Mouse (Mus musculus) limb, embryonic 14.5 days (tissue): Measurements from ENCODE around the gene Dapk3. TPM values are rescaled to one million over a fixed set of nuclear protein-coding genes. Genes with fewer than 3 reads are reported as not detected.

Experiments
- ATAC-seq: fragments of 200-750 bp; cut with Nextera tagmentation; 2 replicates; pipeline ENCODE4 v1.8.0; 2017; ENCODE audit warnings: low read depth, moderate number of reproducible peaks, moderate TSS enrichment; ENCODE audit not compliant: low FRiP score
- DNase-seq: peaks from one replicate; pipeline ENCODE4 v3.0.0-alpha.2; 2015; ENCODE audit warnings: low spot score
- H3K27ac ChIP-seq: fragments of 300-500 bp; sonication (generic); replicated peaks from 2 replicates; pipeline ENCODE4 v1.5.1; 2014; ENCODE audit warnings: low read depth, mild to moderate bottlenecking, low read length, moderate library complexity, mixed read lengths
- H3K27me3 ChIP-seq: fragments of 300-500 bp; sonication (generic); 2 replicates; pipeline ENCODE4 v1.6.1; 2014; ENCODE audit warnings: low read length, mixed read lengths; ENCODE audit not compliant: control insufficient read depth, insufficient read depth
- H3K36me3 ChIP-seq: fragments of 300-500 bp; sonication (generic); 2 replicates; pipeline ENCODE4 v1.6.1; 2014; ENCODE audit warnings: mild to moderate bottlenecking, low read length, moderate library complexity, mixed read lengths; ENCODE audit not compliant: control insufficient read depth, insufficient read depth
- H3K4me1 ChIP-seq: fragments of 300-500 bp; sonication (generic); 2 replicates; pipeline ENCODE4 v1.6.1; 2014; ENCODE audit warnings: antibody characterized with exemption, low read length, mixed read lengths; ENCODE audit not compliant: control insufficient read depth, insufficient read depth
- H3K4me2 ChIP-seq: fragments of 300-500 bp; sonication (generic); replicated peaks from 2 replicates; pipeline ENCODE4 v1.6.1; 2014; ENCODE audit warnings: low read depth, mild to moderate bottlenecking, low read length, moderate library complexity; ENCODE audit not compliant: severe bottlenecking
- H3K4me3 ChIP-seq: fragments of 300-500 bp; sonication (generic); replicated peaks from 2 replicates; pipeline ENCODE4 v1.5.1; 2014; ENCODE audit warnings: low read length
- H3K9ac ChIP-seq: fragments of 300-500 bp; sonication (generic); 2 replicates; pipeline ENCODE4 v1.6.1; 2014; ENCODE audit warnings: mild to moderate bottlenecking, low read depth, low read length, moderate library complexity; ENCODE audit not compliant: severe bottlenecking
- H3K9me3 ChIP-seq: fragments of 300-500 bp; sonication (generic); 2 replicates; pipeline ENCODE4 v1.6.1; 2016; ENCODE audit warnings: low read length; ENCODE audit not compliant: control insufficient read depth
- POLR2A ChIP-seq: fragments of 200-500 bp; IDR thresholded peaks from 2 replicates; pipeline ENCODE4 v1.8.0; 2012; ENCODE audit warnings: inconsistent platforms, mild to moderate bottlenecking, moderate library complexity, borderline replicate concordance; ENCODE audit not compliant: insufficient read depth, insufficient read length; ENCODE audit errors: extremely low read depth
- WGBS: fragments of 180-500 bp; shearing (Covaris S2); extraction: QIAGEN DNeasy Blood & Tissue Kit; methylation state at CpG from one replicate; pipeline ENCODE4 v1.1.7; 2014; 5-methylcytosine and 5-hydroxymethylcytosine counted together
- polyA plus RNA-seq, 2 experiments: library from polyadenylated mRNA; depleted of rRNA in 1 of 2; stranded (reverse) in 1 of 2; unstranded in 1 of 2; fragments of >200 nt; fragmentation: Nextera tagmentation in 1 of 2; extraction: Ambion mirVana in 1 of 2; gene quantifications; 2 replicates each; pipeline versions ENCODE4 v1.2.1 to v1.2.3; 2012 to 2014

Dapk3 gene
- polyA plus RNA-seq, 2 experiments, result 57.7 to 73.0 TPM

- peaks cover 7% of the 10 kb centered on the region for H3K4me1 ChIP-seq
- H3K36me3 ChIP-seq, result peaks cover 78% of the 10 kb centered on the region
- 85% methylated on average over 5 of the region's 5 CpGs for WGBS
Measured at GRCm38 (mm10) chr10:81183805-81184204, 1.0 kb downstream of the Dapk3 start, which contains the start of gene 4930442H23Rik. 4930442H23Rik (minus strand) TSS chr10:81183849.

GRCm38 (mm10) chr10:81184765-81185164 is 2.0 kb downstream of the Dapk3 start:
- no peak for ATAC-seq
- WGBS, result 44% methylated on average over 4 of the region's 4 CpGs
- H3K4me3 ChIP-seq, result no peak overlapping the region

More at GRCm38 (mm10) chr10:81183805-81184204, 1.0 kb downstream of the Dapk3 start, which contains the start of gene 4930442H23Rik:
- no peak for DNase-seq
- no peak for ATAC-seq
- TF ChIP-seq POLR2A, result no peak
- peak within 1 kb of the TSS; percentile 70 for H3K9ac ChIP-seq
- H3K27me3 ChIP-seq, result no peaks in the 10 kb centered on the region
- peak within 1 kb of the TSS; percentile 75 for H3K4me3 ChIP-seq
- H3K9me3 ChIP-seq, result no peaks in the 10 kb centered on the region
- H3K4me2 ChIP-seq, result peak within 1 kb of the TSS; percentile 65
- H3K27ac ChIP-seq, result peak within 1 kb of the TSS; percentile 65; the same call in 1 of the 2 replicates

GRCm38 (mm10) chr10:81187161-81187560 is 4.4 kb downstream of the Dapk3 start:
- H3K27ac ChIP-seq, result no peak overlapping the region
- H3K36me3 ChIP-seq, result peaks cover 61% of the 10 kb centered on the region
- H3K9ac ChIP-seq, result no peak overlapping the region
- no peaks in the 10 kb centered on the region for H3K27me3 ChIP-seq
- ATAC-seq (no peak), DNase-seq (no peak)
- 97% methylated on average over 9 of the region's 9 CpGs for WGBS
- H3K4me3 ChIP-seq, result no peak overlapping the region
- TF ChIP-seq POLR2A, result no peak
- no peaks in the 10 kb centered on the region for H3K9me3 ChIP-seq
- H3K4me1 ChIP-seq, result peaks cover 11% of the 10 kb centered on the region
- no peak overlapping the region for H3K4me2 ChIP-seq

More at GRCm38 (mm10) chr10:81184765-81185164, 2.0 kb downstream of the Dapk3 start:
- H3K27ac ChIP-seq, result no peak overlapping the region
- no peak for DNase-seq
- peaks cover 7% of the 10 kb centered on the region for H3K4me1 ChIP-seq
- H3K36me3 ChIP-seq, result peaks cover 70% of the 10 kb centered on the region
- no peaks in the 10 kb centered on the region for H3K9me3 ChIP-seq
- H3K4me2 ChIP-seq, result no peak overlapping the region
- H3K27me3 ChIP-seq, result no peaks in the 10 kb centered on the region
- no peak for TF ChIP-seq POLR2A
- H3K9ac ChIP-seq, result no peak overlapping the region

- 79% methylated on average over 26 of the region's 26 CpGs for WGBS
- no peak overlapping the region for H3K9ac ChIP-seq
- no peak overlapping the region for H3K4me2 ChIP-seq
- H3K4me1 ChIP-seq, result peaks cover 22% of the 10 kb centered on the region
- no peak for TF ChIP-seq POLR2A
- ATAC-seq (no peak), DNase-seq (no peak)
- no peak overlapping the region for H3K27ac ChIP-seq
- no peaks in the 10 kb centered on the region for H3K9me3 ChIP-seq
- peaks cover 48% of the 10 kb centered on the region for H3K36me3 ChIP-seq
- peaks cover 12% of the 10 kb centered on the region; the same call in 1 of the 2 replicates for H3K27me3 ChIP-seq
- no peak overlapping the region for H3K4me3 ChIP-seq
Measured at GRCm38 (mm10) chr10:81189821-81190220, 7.0 kb downstream of the Dapk3 start.

GRCm38 (mm10) chr10:81190236-81190911 is 7.6 kb downstream of the Dapk3 start:
- Histone ChIP-seq H3K27me3 (peaks cover 14% of the 10 kb centered on the region), H3K4me2 (no peak overlapping the region), H3K4me3 (no peak overlapping the region), H3K27ac (no peak overlapping the region), H3K9ac (no peak overlapping the region), H3K36me3 (peaks cover 42% of the 10 kb centered on the region), H3K9me3 (no peaks in the 10 kb centered on the region), H3K4me1 (peaks cover 22% of the 10 kb centered on the region)
- 72% methylated on average over 31 of the region's 31 CpGs for WGBS
- TF ChIP-seq POLR2A, result no peak
- no peak for DNase-seq
- no peak for ATAC-seq
